Mouse (Mus musculus) MEL (cell line): ENCODE data around the gene Slc2a1.

Experiments used
- CHD2 ChIP-seq: IDR thresholded peaks from 2 replicates; pipeline ENCODE4 v1.6.1; 2011; ENCODE audit warnings: low read length, improper control_type of control experiment
- CTCF ChIP-seq, 3 experiments: IDR thresholded peaks in 2 of 3; conservative IDR thresholded peaks in 1 of 3; 2 replicates each; pipeline ENCODE4 v1.5.1; 2011 to 2012; ENCODE audit warnings: low read length in 3 of 3, low read depth in 2 of 3, mild to moderate bottlenecking in 2 of 3, improper control_type of control experiment in 1 of 3, inconsistent platforms in 1 of 3, mixed read lengths in 1 of 3, moderate library complexity in 1 of 3; ENCODE audit not compliant: control insufficient read depth in 1 of 3, insufficient read depth in 1 of 3, poor library complexity in 1 of 3, severe bottlenecking in 1 of 3
- EP300 ChIP-seq, 2 experiments: IDR thresholded peaks; 2 replicates each; pipeline ENCODE4 v1.6.1; 2011; ENCODE audit warnings: improper control_type of control experiment in 2 of 2, low read length in 2 of 2, low read depth in 1 of 2, mild to moderate bottlenecking in 1 of 2
- ETS1 ChIP-seq: IDR thresholded peaks from 2 replicates; pipeline ENCODE4 v1.6.1; 2012; ENCODE audit warnings: low read depth, mild to moderate bottlenecking, inconsistent platforms, low read length, improper control_type of control experiment, moderate library complexity
- GABPA ChIP-seq: IDR thresholded peaks from 2 replicates; pipeline ENCODE4 v1.6.1; 2012; ENCODE audit warnings: low read depth, mild to moderate bottlenecking, inconsistent platforms, low read length, improper control_type of control experiment, moderate library complexity
- GATA1 ChIP-seq: IDR thresholded peaks from 2 replicates; pipeline ENCODE4 v1.6.1; 2011; ENCODE audit warnings: low read depth, low read length, improper control_type of control experiment
- MAZ ChIP-seq: IDR thresholded peaks from 2 replicates; pipeline ENCODE4 v1.6.1; 2012; ENCODE audit warnings: low read depth, mild to moderate bottlenecking, inconsistent platforms, low read length, improper control_type of control experiment
- NRF1 ChIP-seq: IDR thresholded peaks from 2 replicates; pipeline ENCODE4 v1.6.1; 2014; ENCODE audit warnings: low read depth, mild to moderate bottlenecking, inconsistent platforms, low read length, improper control_type of control experiment, moderate library complexity; ENCODE audit not compliant: poor library complexity, insufficient read depth, severe bottlenecking
- POLR2A ChIP-seq, 2 experiments: IDR thresholded peaks; 2 replicates each; pipeline ENCODE4 v1.6.1; 2011 to 2012; ENCODE audit warnings: low read length in 2 of 2, mild to moderate bottlenecking in 2 of 2, control low read depth in 1 of 2, improper control_type of control experiment in 1 of 2, low read depth in 1 of 2, moderate library complexity in 1 of 2; ENCODE audit not compliant: control insufficient read depth in 1 of 2, insufficient read depth in 1 of 2, poor library complexity in 1 of 2
- TAL1 ChIP-seq: IDR thresholded peaks from 2 replicates; pipeline ENCODE4 v1.6.1; 2012; ENCODE audit warnings: mild to moderate bottlenecking, inconsistent platforms, low read length, moderate library complexity, mixed read lengths
- TBP ChIP-seq: IDR thresholded peaks from 2 replicates; pipeline ENCODE4 v1.8.0; 2011; ENCODE audit warnings: low read depth, low read length, improper control_type of control experiment
- USF2 ChIP-seq, 2 experiments: IDR thresholded peaks; 2 replicates each; pipeline ENCODE4 v1.6.1; 2011 to 2012; ENCODE audit warnings: improper control_type of control experiment in 2 of 2, low read length in 2 of 2, borderline replicate concordance in 1 of 2, inconsistent platforms in 1 of 2, low read depth in 1 of 2, mild to moderate bottlenecking in 1 of 2; ENCODE audit not compliant: insufficient read depth in 1 of 2
- ZC3H11A ChIP-seq: IDR thresholded peaks from 2 replicates; pipeline ENCODE4 v1.6.1; 2012; ENCODE audit warnings: low read depth, mild to moderate bottlenecking, inconsistent platforms, low read length, improper control_type of control experiment
- ZNF384 ChIP-seq: IDR thresholded peaks from 2 replicates; pipeline ENCODE4 v1.6.1; 2012; ENCODE audit warnings: low read depth, mild to moderate bottlenecking, inconsistent platforms, low read length, improper control_type of control experiment

GRCm38 (mm10) chr4:119110512-119110911, 2.0 kb downstream of the Slc2a1 start:
- TF ChIP-seq CHD2 (no peak), EP300 (IDR thresholded peaks at IDR 0.05; ENCODE audit: low read depth in 1 of 2, low read length in 2 of 2) (no peak), NRF1 (no peak), POLR2A (IDR thresholded peaks at IDR 0.05; ENCODE audit: control insufficient read depth in 1 of 2, insufficient read depth in 1 of 2, low read depth in 1 of 2, low read length in 2 of 2, poor library complexity in 1 of 2) (no peak), CTCF (IDR thresholded peaks at IDR 0.05 in 2 of 3, conservative IDR thresholded peaks at IDR 0.05 in 1 of 3; ENCODE audit: control insufficient read depth in 1 of 3, insufficient read depth in 1 of 3, low read depth in 2 of 3, low read length in 3 of 3, poor library complexity in 1 of 3, severe bottlenecking in 1 of 3) (no peak), ETS1 (no peak), GATA1 (no peak), ZNF384 (no peak), TBP (no peak), ZC3H11A (no peak), MAZ (no peak), GABPA (no peak), USF2 (IDR thresholded peaks at IDR 0.05; ENCODE audit: borderline replicate concordance in 1 of 2, insufficient read depth in 1 of 2, low read depth in 1 of 2, low read length in 2 of 2) (no peak), TAL1 (no peak)
